Mouse (Mus musculus) urinary bladder, postnatal 36 days (tissue): ENCODE results near the gene Csnk2a1.
"Not testable (repeated sequence)": the region's sequence is repeated elsewhere in the genome, so short reads cannot be mapped to it uniquely, and the experiment has no call there.

ENCODE experiments used
- DNase-seq, 2 experiments: peaks; one replicate each; pipeline ENCODE4 v3.0.0; 2022; ENCODE audit warnings: low spot score in 2 of 2, mixed read lengths in 1 of 2

Csnk2a1 gene

DNA sequence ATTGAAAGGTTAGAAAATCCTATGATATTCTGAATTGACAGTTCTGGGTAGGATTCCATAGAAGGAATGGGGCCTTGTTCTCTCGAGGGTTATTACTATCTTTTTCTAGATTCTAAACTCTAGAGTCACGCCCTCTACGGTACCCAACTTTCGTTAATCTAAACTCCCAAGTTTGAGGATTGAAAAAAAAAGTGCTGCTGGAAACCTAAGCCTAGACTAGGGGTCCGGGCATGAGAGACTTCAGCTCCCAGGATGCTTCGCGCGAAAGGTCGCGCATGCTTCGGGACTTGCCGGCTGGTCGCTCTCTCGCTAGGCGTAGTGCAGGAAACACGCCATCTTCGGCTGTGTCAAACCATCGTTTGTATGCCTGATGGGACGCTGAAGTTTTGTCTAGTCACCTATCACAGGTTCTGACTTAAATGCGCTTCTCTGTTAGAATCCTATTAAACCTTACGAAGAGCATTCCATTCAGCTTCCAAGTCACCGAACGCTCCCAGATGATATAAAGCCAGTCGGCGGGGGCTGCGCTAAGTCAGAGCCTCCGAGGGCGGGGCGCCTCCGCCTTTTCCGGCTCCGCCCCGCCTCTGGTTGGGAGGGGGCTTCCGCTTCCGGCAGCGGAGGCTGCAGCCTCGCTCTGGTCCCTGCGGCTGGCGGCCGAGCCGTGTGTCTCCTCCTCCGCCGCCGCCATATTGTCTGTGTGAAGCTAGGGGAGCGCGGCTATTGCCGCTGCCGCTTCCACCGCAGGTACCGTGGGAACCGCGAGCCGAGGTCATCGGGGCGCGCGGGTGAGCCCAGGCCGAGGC lies at the start of gene Csnk2a1:
Gene Csnk2a1 (plus strand): TSS at position 592 of the 803 bp plus-strand sequence.
- peak; percentile 90 to 92 for DNase-seq

DNA sequence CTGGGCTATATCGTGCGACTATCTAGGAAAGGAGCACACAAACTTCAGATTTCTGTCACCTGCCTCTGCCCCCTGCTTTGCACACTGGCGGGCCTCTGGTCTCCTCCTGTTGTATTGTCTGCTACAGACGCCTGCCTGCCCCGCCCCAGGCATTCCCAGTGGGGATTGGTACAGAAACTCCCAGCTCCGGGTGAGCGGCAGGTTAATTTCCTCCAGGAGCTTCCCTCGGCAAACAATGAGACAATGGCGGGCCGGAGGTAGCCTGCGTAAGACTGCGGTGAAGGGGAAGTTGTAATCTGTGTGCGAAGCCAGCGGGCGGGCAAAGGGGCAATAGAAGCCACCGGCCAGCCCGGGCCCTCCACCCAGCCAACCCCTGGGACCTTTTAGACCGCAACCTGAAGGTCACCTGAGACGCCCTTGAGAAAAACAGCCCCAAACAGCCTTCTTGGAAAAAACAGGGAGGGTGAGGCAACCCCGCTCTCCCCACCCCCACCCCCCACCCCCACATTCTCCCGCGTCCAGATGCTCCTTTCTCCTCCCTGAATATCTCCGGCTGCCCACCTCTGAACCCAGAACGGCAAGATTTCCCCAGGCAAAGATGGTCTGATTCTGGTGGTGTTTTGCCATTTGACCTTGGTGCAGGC lies 49.4 kb upstream of the Csnk2a1 start:
- DNase-seq: peak in 1 of 2 experiments; percentile 55

DNA sequence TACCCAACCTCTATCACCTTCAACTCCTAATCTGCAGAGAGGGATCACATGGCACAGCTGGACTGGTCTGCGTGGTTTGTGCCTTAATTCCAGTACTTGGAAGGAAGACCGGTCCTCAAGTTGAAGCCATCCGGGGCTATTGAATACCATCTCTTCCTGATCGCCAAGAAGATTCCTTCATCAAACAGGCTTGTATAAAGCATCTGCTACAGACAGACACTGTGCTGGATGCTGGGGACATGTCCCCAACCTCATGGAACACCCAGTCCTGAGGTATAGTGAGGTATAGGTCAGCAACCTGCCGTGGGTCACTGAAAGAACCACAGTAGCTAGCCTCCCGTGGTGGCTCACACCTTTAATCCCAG lies 48.9 kb upstream of the Csnk2a1 start:
- no peak for DNase-seq

DNA sequence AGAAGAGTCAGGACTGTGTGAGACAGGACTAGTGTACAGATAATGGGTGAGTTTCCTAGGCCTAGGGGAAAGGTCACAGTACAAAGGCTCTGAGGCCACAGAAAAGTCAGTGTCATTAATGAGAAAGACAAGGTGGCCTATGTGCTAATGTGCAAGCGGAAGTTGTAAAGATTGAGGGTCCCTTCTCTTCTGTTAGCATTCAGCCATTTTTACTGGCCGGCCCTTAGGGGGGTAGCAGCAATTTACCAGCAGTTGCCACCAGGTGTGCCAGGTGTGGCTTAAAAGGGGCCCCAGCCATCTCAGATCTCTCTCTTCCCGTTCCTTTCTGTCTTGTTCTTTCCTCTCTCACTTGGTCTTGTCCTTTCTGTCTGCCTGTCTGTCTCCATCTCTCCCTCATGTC lies 48.3 kb upstream of the Csnk2a1 start:
- no peak for DNase-seq

DNA sequence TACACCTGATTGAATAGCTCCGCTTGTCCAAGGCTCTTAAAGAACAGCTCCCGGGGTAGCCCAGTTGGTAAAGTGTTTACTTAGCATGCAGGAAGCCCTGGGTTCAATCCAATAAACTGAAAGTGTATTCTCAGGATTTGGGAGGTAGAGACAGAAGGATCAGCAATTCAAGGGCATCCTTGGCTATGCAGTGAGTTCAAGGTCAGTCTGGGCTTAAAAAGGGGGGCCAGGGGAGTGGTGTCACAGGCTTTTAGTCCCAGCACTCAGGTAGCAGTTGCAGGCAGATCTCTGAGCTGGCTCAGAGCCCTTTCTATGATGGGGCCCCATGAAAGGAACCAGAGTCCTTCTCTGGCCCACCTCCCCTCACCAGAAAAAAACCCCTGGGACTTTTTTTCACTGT lies 47.3 kb upstream of the Csnk2a1 start:
- DNase-seq: no peak

DNA sequence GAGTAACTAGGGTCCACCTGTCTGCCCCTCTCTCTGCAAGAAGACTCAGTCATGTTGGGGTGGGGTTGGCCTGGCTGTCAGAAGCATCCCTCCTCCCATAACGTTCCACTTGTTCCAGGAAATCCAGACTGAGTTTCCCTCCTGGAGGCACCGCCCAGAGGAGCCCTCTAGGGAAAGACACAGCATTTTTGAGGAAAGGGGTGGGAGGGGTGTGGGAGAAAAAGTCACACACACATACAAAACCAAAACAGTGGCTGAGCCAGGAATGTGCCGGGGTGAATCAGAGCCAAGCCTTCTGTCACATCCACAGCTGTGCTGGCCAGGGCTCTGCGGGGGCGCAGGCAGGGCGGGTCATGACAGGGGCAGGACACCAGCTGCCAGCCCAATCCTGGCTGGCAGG lies 46.3 kb upstream of the Csnk2a1 start:
- DNase-seq: peak; percentile 7 to 67

DNA sequence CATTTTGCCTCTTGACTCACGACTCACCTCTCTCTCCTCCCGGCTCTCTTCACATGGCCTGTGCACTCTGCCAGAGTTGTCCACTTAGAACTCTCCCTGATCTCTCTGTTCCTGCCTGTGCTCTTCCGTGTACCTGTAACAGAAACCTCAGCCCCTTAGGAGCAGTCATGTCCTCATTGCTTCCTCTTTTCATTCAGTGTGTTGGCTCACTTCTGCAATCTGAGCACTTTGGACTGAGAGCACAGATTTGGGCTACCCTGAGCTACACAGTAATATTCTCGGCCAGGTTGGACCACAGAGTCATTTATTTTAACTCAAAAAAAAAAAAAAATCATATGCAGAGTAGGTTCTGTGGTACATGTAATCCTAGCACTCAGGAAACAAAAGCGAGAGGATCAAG lies 39.5 kb upstream of the Csnk2a1 start:
- no peak for DNase-seq

DNA sequence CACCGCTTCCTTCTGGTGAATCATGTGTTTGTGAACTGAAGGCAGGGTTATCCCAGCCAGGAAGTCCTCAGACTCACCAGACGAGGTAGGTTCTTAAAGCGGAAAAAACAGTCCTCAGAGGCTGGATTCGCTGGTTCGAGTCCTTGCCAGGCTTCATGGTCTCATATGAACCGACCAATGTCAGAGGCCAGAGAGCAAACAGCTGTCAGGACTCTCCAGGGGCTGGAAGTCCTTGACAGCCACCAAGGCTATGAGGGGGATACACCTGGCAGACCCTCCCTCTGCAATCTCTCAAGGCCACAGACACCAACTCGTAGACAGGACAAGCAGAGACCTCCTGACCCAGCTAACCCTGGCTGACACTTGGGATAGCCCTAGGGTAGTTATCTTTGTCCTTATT lies 37.4 kb upstream of the Csnk2a1 start:
- DNase-seq: no peak

DNA sequence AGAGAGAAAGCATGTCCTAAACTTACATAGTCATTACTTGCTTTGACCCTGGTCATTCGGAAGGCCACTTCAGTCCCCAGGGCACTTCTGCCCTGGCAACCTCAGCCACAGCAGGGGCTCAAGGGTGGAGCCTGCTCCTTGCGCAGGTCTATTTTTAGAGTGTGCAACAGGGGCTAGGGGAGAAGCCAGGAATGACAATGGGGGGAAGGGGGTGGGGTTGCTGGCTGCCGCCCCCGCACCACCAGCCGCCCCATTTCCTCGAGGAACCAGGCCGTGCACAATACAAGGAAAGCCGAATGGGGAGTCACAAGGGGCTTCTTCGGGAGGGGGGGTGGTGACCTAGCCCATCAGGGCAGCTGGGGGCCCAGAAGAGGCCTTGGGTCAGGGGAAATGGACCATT lies 37.0 kb upstream of the Csnk2a1 start:
- DNase-seq: no peak

DNA sequence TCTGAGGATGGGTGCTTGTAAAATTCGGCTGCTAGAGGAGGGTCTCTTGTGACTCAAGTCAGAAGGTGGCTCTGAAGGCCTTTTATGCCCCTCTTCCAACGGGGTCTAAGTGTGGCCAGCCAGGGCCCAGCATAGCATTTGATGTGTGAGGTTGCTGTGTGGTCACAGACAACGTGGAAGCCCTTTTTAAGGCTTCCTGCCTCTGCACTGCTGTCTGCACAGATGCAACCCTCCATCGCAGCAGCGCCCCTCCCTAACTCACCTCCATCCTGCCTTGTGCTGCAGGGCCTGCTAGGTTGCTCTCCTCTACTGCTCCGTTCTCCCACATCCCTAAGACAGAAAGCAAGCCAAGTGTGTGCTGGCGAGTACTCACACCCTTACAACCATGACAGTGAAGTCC lies 36.5 kb upstream of the Csnk2a1 start:
- no peak for DNase-seq

DNA sequence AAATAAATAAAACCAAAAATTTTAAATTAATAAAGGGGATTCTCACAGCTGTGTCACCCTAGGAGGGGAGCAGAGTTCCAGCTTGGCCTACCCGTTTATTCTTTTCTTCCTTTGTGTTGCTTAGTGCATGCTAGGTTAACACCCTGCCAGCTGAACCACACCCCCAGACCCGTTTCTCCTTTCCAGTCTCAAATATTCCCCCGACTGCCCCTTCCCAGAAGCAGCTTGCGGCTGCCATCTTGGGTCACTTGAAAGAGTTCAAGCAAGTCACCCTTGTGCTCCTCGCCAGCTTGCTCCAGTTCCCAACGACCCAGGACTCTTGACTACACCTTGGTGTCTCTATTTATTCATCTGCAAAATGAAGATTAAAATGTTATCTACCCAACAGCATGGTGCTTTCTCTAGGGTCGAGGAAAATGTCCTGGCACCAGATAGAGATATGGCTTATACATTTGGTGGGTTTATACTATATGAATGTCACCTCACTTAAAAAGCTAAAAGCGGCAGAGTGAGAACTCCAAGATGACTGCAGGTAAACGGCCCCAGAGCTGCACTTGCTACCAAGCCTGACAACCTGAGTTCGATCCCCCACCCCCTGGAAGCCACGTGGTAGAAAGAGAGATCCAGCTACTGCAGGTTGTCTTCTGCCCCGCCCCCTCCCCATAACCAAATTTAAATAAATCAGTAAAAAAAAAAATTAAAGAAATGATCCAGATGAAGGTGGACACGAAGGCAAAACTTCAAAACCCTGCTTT lies 33.9 kb upstream of the Csnk2a1 start:
- no peak for DNase-seq

DNA sequence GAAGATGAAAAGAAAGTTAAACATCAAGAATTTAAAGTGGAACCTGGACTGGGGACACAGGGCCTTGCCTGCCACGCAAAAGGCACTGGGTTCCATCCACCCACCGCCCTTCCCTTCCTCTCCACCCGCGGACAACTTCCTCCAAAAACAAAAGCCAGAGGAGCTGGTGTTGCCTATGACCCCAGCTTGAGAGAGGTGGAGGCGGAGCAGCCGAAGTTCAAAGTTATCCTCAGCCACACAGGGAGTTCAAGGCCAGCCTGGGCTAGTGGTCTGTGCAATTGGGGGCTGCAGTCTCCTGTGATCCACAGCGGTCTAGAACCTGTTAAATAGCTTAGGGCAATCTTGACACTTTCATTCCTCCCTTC lies 33.3 kb upstream of the Csnk2a1 start:
- no peak for DNase-seq

DNA sequence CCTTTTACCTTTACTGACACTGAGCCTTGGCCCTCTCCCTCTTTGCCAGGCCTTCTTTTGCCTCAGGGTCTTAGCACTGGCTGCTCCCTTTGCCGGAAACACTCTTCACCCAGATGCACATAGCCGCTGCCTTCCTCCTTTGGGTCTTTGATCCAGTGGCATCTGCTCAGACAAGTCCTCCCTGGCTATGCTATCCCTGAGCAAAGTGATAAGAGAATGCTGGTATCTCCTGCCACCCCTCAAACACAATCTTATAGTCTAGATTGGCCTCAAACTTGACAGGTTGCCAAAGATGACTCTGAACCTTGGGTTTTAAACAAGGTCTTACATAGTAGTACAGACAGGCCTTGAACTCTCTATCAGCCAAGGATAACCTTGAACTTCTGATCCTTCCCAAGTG lies 32.1 kb upstream of the Csnk2a1 start:
- no peak for DNase-seq

DNA sequence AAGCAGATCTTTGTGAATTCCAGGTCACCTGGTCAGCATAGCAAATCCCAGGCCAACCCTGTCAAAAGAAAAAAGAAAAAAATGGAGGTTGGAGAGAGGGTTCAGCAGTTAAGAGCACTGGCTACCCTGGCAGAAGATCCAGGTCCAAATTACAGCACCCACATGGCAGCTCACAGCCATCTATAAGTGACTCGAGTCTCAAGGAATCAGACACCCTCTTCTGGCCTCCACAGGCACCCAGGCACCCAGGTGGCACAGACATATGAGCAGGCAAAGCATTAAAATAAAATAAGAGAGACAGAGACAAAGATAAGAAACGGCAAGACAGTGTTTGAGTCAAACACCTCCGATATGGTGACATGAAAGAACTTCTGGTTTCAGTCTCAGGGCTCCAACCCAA lies 29.7 kb upstream of the Csnk2a1 start:
- DNase-seq: no peak

DNA sequence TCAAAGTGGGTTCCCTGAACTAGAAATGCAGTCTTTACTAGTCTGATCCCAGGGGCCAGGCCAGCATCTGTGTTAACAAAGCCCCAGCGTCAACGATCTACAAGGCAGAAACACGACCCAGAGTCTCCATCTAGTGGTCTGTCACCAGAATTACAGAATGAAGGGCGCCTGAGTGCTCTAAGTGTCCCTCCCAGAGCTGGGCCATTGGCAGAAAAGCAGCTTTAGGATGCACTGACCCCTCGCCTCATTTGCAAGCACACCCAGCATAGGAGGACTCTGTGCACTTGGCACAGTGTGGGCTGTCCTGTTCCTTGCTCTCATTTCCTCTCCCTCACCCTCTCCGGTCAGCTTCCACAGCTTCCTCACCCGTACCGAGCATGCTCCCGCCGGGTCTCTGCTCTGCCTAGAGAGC lies 29.3 kb upstream of the Csnk2a1 start:
- DNase-seq: peak; percentile 26 to 47

DNA sequence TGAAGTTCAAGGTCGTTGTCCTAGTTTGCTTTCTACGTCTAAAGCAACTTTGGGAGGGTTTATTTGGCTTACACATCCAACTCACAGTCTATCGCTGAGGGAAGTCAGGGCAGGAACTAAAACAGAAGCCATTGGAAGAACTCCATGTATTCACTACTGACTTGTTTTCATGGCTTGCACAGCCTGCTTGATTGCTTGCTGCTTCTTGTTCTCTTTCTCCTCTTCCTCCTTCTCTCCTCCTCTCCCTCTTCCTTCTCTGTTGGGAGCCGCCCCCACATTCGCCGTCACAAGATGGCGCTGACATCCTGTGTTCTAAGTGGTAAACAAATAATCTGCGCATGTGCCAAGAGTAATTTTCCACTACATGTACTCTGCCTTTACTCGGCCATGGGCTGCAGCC lies 20.5 kb upstream of the Csnk2a1 start:
- DNase-seq: not testable (repeated sequence)

DNA sequence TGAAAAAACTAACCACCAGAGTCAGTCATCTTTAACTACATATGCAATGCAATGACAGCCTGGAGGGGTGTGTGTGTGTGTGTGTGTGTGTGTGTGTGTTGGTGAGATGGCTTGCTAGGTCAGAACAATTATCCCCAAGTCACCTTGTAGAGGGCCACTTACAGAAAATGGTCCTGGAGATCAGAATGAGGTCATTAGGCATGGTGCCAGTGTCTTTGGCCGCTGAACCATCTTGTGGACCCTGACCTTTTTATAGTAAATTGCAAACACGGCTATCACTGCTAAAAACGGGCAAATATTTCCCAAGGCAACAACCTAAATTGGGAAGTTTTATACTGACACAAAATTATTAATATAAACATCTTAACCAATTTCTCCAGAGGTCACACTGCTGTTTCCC lies 14.8 kb upstream of the Csnk2a1 start:
- DNase-seq: no peak

DNA sequence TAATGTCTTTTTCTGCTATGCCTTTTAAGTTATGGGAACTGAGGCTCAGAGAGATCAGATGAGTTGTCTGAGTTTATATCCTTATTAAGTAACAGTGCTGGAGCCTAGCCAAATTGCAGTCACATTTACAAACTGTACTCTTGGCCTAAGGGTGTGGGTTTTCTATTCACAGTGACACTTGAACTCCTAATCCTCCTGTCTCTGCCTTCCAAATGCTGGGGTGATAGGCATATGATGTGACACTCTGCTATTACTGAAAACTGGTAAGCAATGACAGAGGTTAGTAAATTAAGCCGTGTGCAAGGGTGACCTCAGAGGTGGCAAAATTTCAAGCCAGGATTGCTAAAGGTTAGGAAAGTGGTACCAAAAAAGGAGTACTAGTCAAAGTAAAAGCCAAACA lies 9.7 kb upstream of the Csnk2a1 start:
- DNase-seq: no peak

DNA sequence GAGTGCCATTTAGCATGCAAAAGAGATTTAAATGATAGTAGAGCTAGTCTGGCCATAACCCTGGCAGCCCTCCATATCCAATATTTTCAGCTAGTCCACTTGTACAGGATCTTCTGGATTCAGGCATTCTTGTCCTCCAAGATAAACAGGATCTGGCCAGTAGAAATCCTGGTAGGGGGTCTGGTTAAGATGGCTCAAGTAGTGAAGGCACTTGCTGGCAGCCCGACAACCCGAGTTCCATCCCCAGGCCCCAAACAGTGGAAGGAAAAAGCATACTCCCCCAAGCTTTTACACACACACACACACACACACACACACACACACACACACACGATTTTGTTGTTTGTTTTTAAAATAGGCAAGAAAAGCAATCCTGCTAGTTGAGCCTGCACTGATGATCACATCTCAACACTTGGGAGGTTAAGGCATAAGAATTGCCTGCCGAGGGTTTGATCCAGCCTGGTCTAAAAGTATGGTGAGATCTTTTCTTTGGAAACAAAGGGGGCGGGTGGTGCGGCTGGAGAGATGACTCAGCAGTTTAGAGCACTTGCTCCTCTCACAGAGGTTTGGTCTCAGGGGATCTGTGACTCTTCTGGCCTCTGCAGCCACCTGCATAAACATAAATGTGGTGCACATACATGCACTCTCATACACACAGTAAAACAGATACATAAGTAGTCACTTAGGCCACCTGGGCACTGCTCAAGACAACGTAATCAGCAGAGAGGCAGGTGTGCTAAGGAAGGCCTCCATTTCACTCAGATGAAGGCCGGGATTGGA lies 2.9 kb upstream of the Csnk2a1 start:
- DNase-seq: no peak

DNA sequence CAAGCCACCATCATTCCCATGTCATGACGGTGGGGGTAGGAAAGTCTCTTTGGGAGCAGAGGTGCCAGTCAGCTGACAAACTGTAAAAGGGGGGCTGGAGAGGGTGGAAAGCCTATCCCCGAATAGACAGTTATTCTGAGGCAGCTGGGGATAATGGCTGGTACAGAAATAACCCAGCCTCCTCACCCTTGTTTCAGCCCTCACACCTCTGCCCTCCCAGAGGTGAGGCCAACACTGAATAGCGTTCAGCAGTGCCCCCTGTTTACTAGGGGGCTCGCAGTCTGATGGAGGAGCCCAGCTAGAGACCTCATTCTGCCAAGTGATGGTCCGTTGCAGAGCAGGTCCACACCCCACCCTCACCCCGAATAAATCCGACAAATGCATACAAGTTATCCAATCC lies 1.1 kb upstream of the Csnk2a1 start:
- DNase-seq: no peak

DNA sequence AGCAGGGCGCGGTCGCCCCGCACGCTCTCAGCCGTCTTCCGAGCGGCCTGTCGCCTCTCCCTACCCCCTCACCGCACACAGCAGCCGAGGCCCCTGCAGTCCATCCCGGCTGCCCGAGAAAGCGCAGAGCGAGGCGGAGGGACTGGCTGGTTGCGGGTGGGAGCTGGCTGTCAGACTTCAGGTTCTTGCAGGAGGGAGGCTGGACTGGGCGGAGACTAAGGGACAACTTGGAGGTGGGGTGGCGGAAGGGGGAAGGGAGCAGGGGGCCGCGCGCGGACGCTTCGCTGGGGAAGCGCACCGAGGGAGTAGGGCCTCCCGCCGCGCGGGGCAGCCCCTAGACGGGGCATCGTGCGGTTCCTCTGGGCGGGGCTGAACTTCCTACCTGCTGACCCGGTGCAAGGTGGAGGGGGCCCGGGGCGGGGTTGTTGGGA lies 427 bp downstream of the Csnk2a1 start:
- peak; percentile 45 to 54 for DNase-seq

DNA sequence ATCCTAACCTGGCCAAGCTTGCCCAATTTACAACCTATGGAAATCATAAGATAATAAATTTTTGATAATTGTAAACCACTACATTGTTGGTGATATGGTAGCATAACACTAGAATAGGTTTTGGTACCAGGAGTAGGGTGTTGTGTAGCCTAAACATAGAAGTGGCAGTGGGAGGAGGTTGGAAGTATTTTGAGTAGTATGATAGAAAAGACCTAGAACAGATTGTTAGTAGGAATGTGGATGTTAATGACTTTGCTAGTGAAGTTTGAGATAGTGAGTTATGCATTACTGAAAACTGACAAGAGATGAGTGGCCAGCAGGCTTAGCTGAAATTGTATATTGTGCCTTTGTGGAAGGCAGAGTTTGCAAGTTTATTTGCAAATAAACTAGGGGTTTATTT lies 3.4 kb downstream of the Csnk2a1 start:
- DNase-seq: no peak
